Mouse (Mus musculus) limb, embryonic 10.5 days (tissue): ENCODE data around the gene Cdkal1. TPM values are rescaled to one million over a fixed set of nuclear protein-coding genes. Genes with fewer than 3 reads are reported as not detected.

Source experiments
- DNase-seq: peaks from one replicate; pipeline ENCODE4 v3.0.0-alpha.2; 2017; ENCODE audit warnings: low spot score
- H3K27ac ChIP-seq: fragments of 300-500 bp; sonication (generic); 2 replicates; pipeline ENCODE4 v1.5.1; 2016; ENCODE audit warnings: mild to moderate bottlenecking
- H3K27me3 ChIP-seq: fragments of 300-500 bp; sonication (generic); 2 replicates; pipeline ENCODE4 v1.6.1; 2016; ENCODE audit warnings: low read depth, mild to moderate bottlenecking; ENCODE audit not compliant: poor library complexity, severe bottlenecking
- H3K36me3 ChIP-seq: fragments of 300-500 bp; sonication (generic); 2 replicates; pipeline ENCODE4 v1.6.1; 2016; ENCODE audit warnings: mild to moderate bottlenecking, moderate library complexity
- H3K4me1 ChIP-seq: fragments of 300-500 bp; sonication (generic); 2 replicates; pipeline ENCODE4 v1.6.1; 2016
- H3K4me3 ChIP-seq: fragments of 300-500 bp; sonication (generic); 2 replicates; pipeline ENCODE4 v1.5.1; 2016; ENCODE audit warnings: mild to moderate bottlenecking, moderate library complexity
- H3K9me3 ChIP-seq: fragments of 300-500 bp; sonication (generic); replicated peaks from 2 replicates; pipeline ENCODE4 v1.6.1; 2016; ENCODE audit warnings: mild to moderate bottlenecking
- WGBS: fragments of 180-500 bp; shearing (Covaris S2); methylation state at CpG from one replicate; pipeline ENCODE4 v1.1.7; 2016; 5-methylcytosine and 5-hydroxymethylcytosine counted together
- polyA plus RNA-seq: library from polyadenylated mRNA; unstranded; fragments of >200 nt; fragmentation: Nextera tagmentation; extraction: Ambion mirVana; gene quantifications from 2 replicates; pipeline ENCODE4 v1.2.1, GENCODE M21; 2016

The Cdkal1 gene
- polyA plus RNA-seq, 1 experiment from 2014 or later: 34.8 TPM

- no peak for DNase-seq
- Histone ChIP-seq H3K4me3 (no peak overlapping the region), H3K27me3 (no peaks in the 10 kb centered on the region), H3K4me1 (peaks cover 32% of the 10 kb centered on the region), H3K9me3 (no peaks in the 10 kb centered on the region), H3K36me3 (no peaks in the 10 kb centered on the region), H3K27ac (no peak overlapping the region)
- 82% methylated on average over 4 of the region's 4 CpGs for WGBS
These were observed 138.9 kb downstream of the Cdkal1 start for GRCm38 (mm10) chr13:29716550-29716949.

- WGBS: 65% methylated on average over 3 of the region's 3 CpGs
- Histone ChIP-seq H3K4me1 (peaks cover 32% of the 10 kb centered on the region), H3K27me3 (no peaks in the 10 kb centered on the region), H3K36me3 (no peaks in the 10 kb centered on the region), H3K9me3 (no peaks in the 10 kb centered on the region), H3K4me3 (no peak overlapping the region), H3K27ac (peak overlapping the region; percentile 59; the same call in 1 of the 2 replicates)
- no peak for DNase-seq
These were observed 140.1 kb downstream of the Cdkal1 start for GRCm38 (mm10) chr13:29715241-29715841.

- Histone ChIP-seq H3K4me3 (no peak overlapping the region), H3K9me3 (no peaks in the 10 kb centered on the region), H3K36me3 (no peaks in the 10 kb centered on the region), H3K27ac (no peak overlapping the region), H3K4me1 (peaks cover 5% of the 10 kb centered on the region; the same call in 1 of the 2 replicates), H3K27me3 (no peaks in the 10 kb centered on the region)
- WGBS: 92% methylated on average over 3 of the region's 3 CpGs
- DNase-seq: no peak
These were observed 147.9 kb downstream of the Cdkal1 start for GRCm38 (mm10) chr13:29707620-29708019.

- Histone ChIP-seq H3K27me3 (no peaks in the 10 kb centered on the region), H3K4me1 (no peaks in the 10 kb centered on the region), H3K27ac (no peak overlapping the region), H3K9me3 (no peaks in the 10 kb centered on the region), H3K4me3 (no peak overlapping the region), H3K36me3 (no peaks in the 10 kb centered on the region)
- DNase-seq: no peak
- 90% methylated on average over 1 of the region's 1 CpGs for WGBS
These were observed 154.1 kb downstream of the Cdkal1 start for GRCm38 (mm10) chr13:29701400-29701799.

- Histone ChIP-seq H3K36me3 (no peaks in the 10 kb centered on the region), H3K9me3 (no peaks in the 10 kb centered on the region), H3K27ac (no peak overlapping the region), H3K4me3 (no peak overlapping the region), H3K4me1 (no peaks in the 10 kb centered on the region), H3K27me3 (no peaks in the 10 kb centered on the region)
- 97% methylated on average over 5 of the region's 5 CpGs for WGBS
- DNase-seq: no peak
These were observed 155.6 kb downstream of the Cdkal1 start for GRCm38 (mm10) chr13:29699896-29700295.

GRCm38 (mm10) chr13:29698307-29698985 is 157.0 kb downstream of the Cdkal1 start:
- WGBS: 73% methylated on average over 5 of the region's 5 CpGs
- DNase-seq: no peak
- H3K27ac ChIP-seq: no peak overlapping the region
- no peak overlapping the region for H3K4me3 ChIP-seq
- no peaks in the 10 kb centered on the region for H3K4me1 ChIP-seq
- no peaks in the 10 kb centered on the region for H3K27me3 ChIP-seq
- no peaks in the 10 kb centered on the region for H3K9me3 ChIP-seq
- H3K36me3 ChIP-seq: no peaks in the 10 kb centered on the region

- no peaks in the 10 kb centered on the region for H3K27me3 ChIP-seq
- no peaks in the 10 kb centered on the region for H3K4me1 ChIP-seq
- H3K9me3 ChIP-seq: no peaks in the 10 kb centered on the region
- H3K27ac ChIP-seq: no peak overlapping the region
- no peaks in the 10 kb centered on the region for H3K36me3 ChIP-seq
- no peak overlapping the region for H3K4me3 ChIP-seq
- 88% methylated on average over 3 of the region's 3 CpGs for WGBS
- no peak for DNase-seq
These were observed 158.2 kb downstream of the Cdkal1 start for GRCm38 (mm10) chr13:29697230-29697629.

- DNase-seq: no peak
- 90% methylated on average over 7 of the region's 7 CpGs for WGBS
- Histone ChIP-seq H3K27ac (no peak overlapping the region), H3K4me3 (no peak overlapping the region), H3K9me3 (no peaks in the 10 kb centered on the region), H3K36me3 (no peaks in the 10 kb centered on the region), H3K27me3 (no peaks in the 10 kb centered on the region), H3K4me1 (no peaks in the 10 kb centered on the region)
These were observed 164.7 kb downstream of the Cdkal1 start for GRCm38 (mm10) chr13:29690734-29691133.

GRCm38 (mm10) chr13:29688851-29689250 is 166.6 kb downstream of the Cdkal1 start:
- Histone ChIP-seq H3K4me1 (no peaks in the 10 kb centered on the region), H3K27ac (no peak overlapping the region), H3K36me3 (no peaks in the 10 kb centered on the region), H3K4me3 (no peak overlapping the region), H3K9me3 (no peaks in the 10 kb centered on the region), H3K27me3 (no peaks in the 10 kb centered on the region)
- DNase-seq: no peak
- WGBS: 90% methylated on average over 6 of the region's 6 CpGs

GRCm38 (mm10) chr13:29687872-29688271 is 167.6 kb downstream of the Cdkal1 start:
- H3K4me3 ChIP-seq: no peak overlapping the region
- H3K4me1 ChIP-seq: no peaks in the 10 kb centered on the region
- no peaks in the 10 kb centered on the region for H3K36me3 ChIP-seq
- 92% methylated on average over 7 of the region's 7 CpGs for WGBS
- no peaks in the 10 kb centered on the region for H3K9me3 ChIP-seq
- no peak overlapping the region for H3K27ac ChIP-seq
- no peak for DNase-seq
- H3K27me3 ChIP-seq: no peaks in the 10 kb centered on the region

- no peaks in the 10 kb centered on the region for H3K27me3 ChIP-seq
- WGBS: 86% methylated on average over 11 of the region's 11 CpGs
- no peaks in the 10 kb centered on the region for H3K36me3 ChIP-seq
- H3K4me1 ChIP-seq: no peaks in the 10 kb centered on the region
- no peak overlapping the region for H3K4me3 ChIP-seq
- H3K9me3 ChIP-seq: no peaks in the 10 kb centered on the region
- DNase-seq: no peak
- no peak overlapping the region for H3K27ac ChIP-seq
These were observed 175.8 kb downstream of the Cdkal1 start for GRCm38 (mm10) chr13:29679479-29680186.

- H3K4me3 ChIP-seq: no peak overlapping the region
- no peaks in the 10 kb centered on the region for H3K36me3 ChIP-seq
- H3K4me1 ChIP-seq: no peaks in the 10 kb centered on the region
- H3K27ac ChIP-seq: no peak overlapping the region
- DNase-seq: no peak
- H3K9me3 ChIP-seq: no peaks in the 10 kb centered on the region
- no peaks in the 10 kb centered on the region for H3K27me3 ChIP-seq
- WGBS: over 99% methylated on average over 4 of the region's 4 CpGs
These were observed 177.9 kb downstream of the Cdkal1 start for GRCm38 (mm10) chr13:29677559-29677958.

- DNase-seq: no peak
- Histone ChIP-seq H3K4me3 (no peak overlapping the region), H3K36me3 (no peaks in the 10 kb centered on the region), H3K27me3 (no peaks in the 10 kb centered on the region), H3K4me1 (no peaks in the 10 kb centered on the region), H3K9me3 (no peaks in the 10 kb centered on the region), H3K27ac (no peak overlapping the region)
- 77% methylated on average over 3 of the region's 3 CpGs for WGBS
These were observed 184.8 kb downstream of the Cdkal1 start for GRCm38 (mm10) chr13:29670626-29671025.
